Mouse (Mus musculus) MEL (cell line): Measurements from ENCODE around the gene Notch4. TPM values are rescaled to one million over a fixed set of nuclear protein-coding genes. Genes with fewer than 3 reads are reported as not detected.

ENCODE experiments used
- DNase-seq: peaks from one replicate; pipeline ENCODE4 v3.0.0; 2011; ENCODE audit warnings: low read depth, low spot score
- H3K27ac ChIP-seq: 2 replicates; pipeline ENCODE4 v1.5.1; 2012; ENCODE audit warnings: low read depth, mild to moderate bottlenecking, control low read depth, low read length, moderate library complexity; ENCODE audit not compliant: control insufficient read depth
- H3K27me3 ChIP-seq, 2 experiments: fragments of 150-350 bp in 1 of 2; sonication (generic) in 1 of 2; 2 replicates each; pipeline ENCODE4 v1.6.1; 2012; ENCODE audit warnings: low read length in 2 of 2, mild to moderate bottlenecking in 2 of 2, improper control_type of control experiment in 1 of 2, moderate library complexity in 1 of 2; ENCODE audit not compliant: insufficient read depth in 2 of 2, control insufficient read depth in 1 of 2
- H3K36me3 ChIP-seq, 2 experiments: 2 replicates each; pipeline ENCODE4 v1.6.1; 2012 to 2014; ENCODE audit warnings: low read length in 2 of 2, improper control_type of control experiment in 1 of 2, inconsistent platforms in 1 of 2, mild to moderate bottlenecking in 1 of 2; ENCODE audit not compliant: insufficient read depth in 2 of 2, control insufficient read depth in 1 of 2
- H3K4me1 ChIP-seq, 2 experiments: fragments of 150-350 bp in 1 of 2; sonication (generic) in 1 of 2; 2 replicates each; pipeline ENCODE4 v1.6.1; 2012; ENCODE audit warnings: low read length in 2 of 2, improper control_type of control experiment in 1 of 2, mild to moderate bottlenecking in 1 of 2; ENCODE audit not compliant: insufficient read depth in 2 of 2, control insufficient read depth in 1 of 2
- H3K4me3 ChIP-seq, 2 experiments: fragments of 150-350 bp in 1 of 2; sonication (generic) in 1 of 2; 2 replicates each; pipeline ENCODE4 v1.5.1; 2012; ENCODE audit warnings: low read depth in 2 of 2, low read length in 2 of 2, mild to moderate bottlenecking in 2 of 2, moderate library complexity in 2 of 2, control low read depth in 1 of 2, improper control_type of control experiment in 1 of 2; ENCODE audit not compliant: control insufficient read depth in 1 of 2, insufficient read depth in 1 of 2
- H3K79me2 ChIP-seq: 2 replicates; pipeline ENCODE4 v1.6.1; 2012; ENCODE audit warnings: mild to moderate bottlenecking, low read length, moderate library complexity; ENCODE audit not compliant: control insufficient read depth, poor library complexity, insufficient read depth
- H3K9ac ChIP-seq: 2 replicates; pipeline ENCODE4 v1.6.1; 2012; ENCODE audit warnings: low read depth, mild to moderate bottlenecking, control low read depth, low read length, moderate library complexity; ENCODE audit not compliant: control insufficient read depth, poor library complexity, severe bottlenecking
- H3K9me3 ChIP-seq: fragments of 150-350 bp; sonication (generic); replicated peaks from 2 replicates; pipeline ENCODE4 v1.6.1; 2012; ENCODE audit warnings: mild to moderate bottlenecking, low read length, improper control_type of control experiment, moderate library complexity; ENCODE audit not compliant: insufficient read depth
- CHD1 ChIP-seq: IDR thresholded peaks from 2 replicates; pipeline ENCODE4 v1.6.1; 2012; ENCODE audit warnings: low read depth, mild to moderate bottlenecking, inconsistent platforms, low read length, improper control_type of control experiment
- CHD2 ChIP-seq: IDR thresholded peaks from 2 replicates; pipeline ENCODE4 v1.6.1; 2011; ENCODE audit warnings: low read length, improper control_type of control experiment
- CTCF ChIP-seq, 3 experiments: IDR thresholded peaks in 2 of 3; conservative IDR thresholded peaks in 1 of 3; 2 replicates each; pipeline ENCODE4 v1.5.1; 2011 to 2012; ENCODE audit warnings: low read length in 3 of 3, low read depth in 2 of 3, mild to moderate bottlenecking in 2 of 3, improper control_type of control experiment in 1 of 3, inconsistent platforms in 1 of 3, mixed read lengths in 1 of 3, moderate library complexity in 1 of 3; ENCODE audit not compliant: control insufficient read depth in 1 of 3, insufficient read depth in 1 of 3, poor library complexity in 1 of 3, severe bottlenecking in 1 of 3
- ELF1 ChIP-seq: IDR thresholded peaks from 2 replicates; pipeline ENCODE4 v1.6.1; 2014; ENCODE audit warnings: low read depth, mild to moderate bottlenecking, inconsistent platforms, low read length, improper control_type of control experiment, moderate library complexity
- ETS1 ChIP-seq: IDR thresholded peaks from 2 replicates; pipeline ENCODE4 v1.6.1; 2012; ENCODE audit warnings: low read depth, mild to moderate bottlenecking, inconsistent platforms, low read length, improper control_type of control experiment, moderate library complexity
- GABPA ChIP-seq: IDR thresholded peaks from 2 replicates; pipeline ENCODE4 v1.6.1; 2012; ENCODE audit warnings: low read depth, mild to moderate bottlenecking, inconsistent platforms, low read length, improper control_type of control experiment, moderate library complexity
- JUND ChIP-seq: IDR thresholded peaks from 2 replicates; pipeline ENCODE4 v1.6.1; 2011; ENCODE audit warnings: low read depth, mild to moderate bottlenecking, improper control_type of control experiment, low read length
- KAT2A ChIP-seq: conservative IDR thresholded peaks from 2 replicates; pipeline ENCODE4 v1.6.1; 2012; ENCODE audit warnings: low read depth, low read length, improper control_type of control experiment, inconsistent platforms
- MAFK ChIP-seq: IDR thresholded peaks from 2 replicates; pipeline ENCODE4 v1.6.1; 2011; ENCODE audit warnings: low read depth, mild to moderate bottlenecking, low read length, improper control_type of control experiment, borderline replicate concordance
- MAX ChIP-seq: IDR thresholded peaks from 2 replicates; pipeline ENCODE4 v1.6.1; 2011; ENCODE audit warnings: low read length, improper control_type of control experiment
- MAZ ChIP-seq: IDR thresholded peaks from 2 replicates; pipeline ENCODE4 v1.6.1; 2012; ENCODE audit warnings: low read depth, mild to moderate bottlenecking, inconsistent platforms, low read length, improper control_type of control experiment
- MEF2A ChIP-seq: IDR thresholded peaks from 2 replicates; pipeline ENCODE4 v1.6.1; 2014; ENCODE audit warnings: low read depth, mild to moderate bottlenecking, inconsistent platforms, low read length, improper control_type of control experiment; ENCODE audit not compliant: poor library complexity, insufficient replicate concordance, severe bottlenecking; ENCODE audit errors: extremely low read depth
- MXI1 ChIP-seq: IDR thresholded peaks from 2 replicates; pipeline ENCODE4 v1.6.1; 2011; ENCODE audit warnings: mild to moderate bottlenecking, low read depth, low read length, improper control_type of control experiment
- MYB ChIP-seq: IDR thresholded peaks from 2 replicates; pipeline ENCODE4 v1.6.1; 2011; ENCODE audit warnings: mild to moderate bottlenecking, low read depth, low read length, improper control_type of control experiment
- MYC ChIP-seq: IDR thresholded peaks from 2 replicates; pipeline ENCODE4 v1.6.1; 2011; ENCODE audit warnings: low read depth, mild to moderate bottlenecking, low read length, improper control_type of control experiment, moderate library complexity
- NELFE ChIP-seq: IDR thresholded peaks from 2 replicates; pipeline ENCODE4 v1.6.1; 2011; ENCODE audit warnings: low read depth, low read length, improper control_type of control experiment
- NRF1 ChIP-seq: IDR thresholded peaks from 2 replicates; pipeline ENCODE4 v1.6.1; 2014; ENCODE audit warnings: low read depth, mild to moderate bottlenecking, inconsistent platforms, low read length, improper control_type of control experiment, moderate library complexity; ENCODE audit not compliant: poor library complexity, insufficient read depth, severe bottlenecking
- POLR2AphosphoS2 ChIP-seq: IDR thresholded peaks from 2 replicates; pipeline ENCODE4 v1.6.1; 2011; ENCODE audit warnings: low read length, improper control_type of control experiment
- POLR2AphosphoS5 ChIP-seq: IDR thresholded peaks from 2 replicates; pipeline ENCODE4 v1.6.1; 2012; ENCODE audit warnings: low read depth, borderline replicate concordance, mild to moderate bottlenecking, inconsistent platforms, low read length, moderate library complexity, mixed read lengths
- RAD21 ChIP-seq: IDR thresholded peaks from 2 replicates; pipeline ENCODE4 v1.6.1; 2011; ENCODE audit warnings: mild to moderate bottlenecking, low read depth, low read length, improper control_type of control experiment
- RCOR1 ChIP-seq: IDR thresholded peaks from 2 replicates; pipeline ENCODE4 v1.6.1; 2012; ENCODE audit warnings: low read depth, mild to moderate bottlenecking, inconsistent platforms, low read length, improper control_type of control experiment
- SIN3A ChIP-seq: IDR thresholded peaks from 2 replicates; pipeline ENCODE4 v1.6.1; 2012; ENCODE audit warnings: low read length, improper control_type of control experiment, inconsistent platforms
- SMC3 ChIP-seq: IDR thresholded peaks from 2 replicates; pipeline ENCODE4 v1.6.1; 2011; ENCODE audit warnings: low read depth, low read length, improper control_type of control experiment
- TBP ChIP-seq: IDR thresholded peaks from 2 replicates; pipeline ENCODE4 v1.8.0; 2011; ENCODE audit warnings: low read depth, low read length, improper control_type of control experiment
- TCF12 ChIP-seq: IDR thresholded peaks from 2 replicates; pipeline ENCODE4 v1.6.1; 2014; ENCODE audit warnings: low read depth, mild to moderate bottlenecking, inconsistent platforms, low read length, improper control_type of control experiment, moderate library complexity
- UBTF ChIP-seq: IDR thresholded peaks from 2 replicates; pipeline ENCODE4 v1.6.1; 2012; ENCODE audit warnings: low read depth, mild to moderate bottlenecking, inconsistent platforms, low read length, improper control_type of control experiment, moderate library complexity, borderline replicate concordance; ENCODE audit not compliant: insufficient read depth
- USF1 ChIP-seq: IDR thresholded peaks from 2 replicates; pipeline ENCODE4 v1.6.1; 2014; ENCODE audit warnings: low read depth, mild to moderate bottlenecking, inconsistent platforms, low read length, improper control_type of control experiment, moderate library complexity
- USF2 ChIP-seq, 2 experiments: IDR thresholded peaks; 2 replicates each; pipeline ENCODE4 v1.6.1; 2011 to 2012; ENCODE audit warnings: improper control_type of control experiment in 2 of 2, low read length in 2 of 2, borderline replicate concordance in 1 of 2, inconsistent platforms in 1 of 2, low read depth in 1 of 2, mild to moderate bottlenecking in 1 of 2; ENCODE audit not compliant: insufficient read depth in 1 of 2
- ZKSCAN1 ChIP-seq: IDR thresholded peaks from 2 replicates; pipeline ENCODE4 v1.6.1; 2012; ENCODE audit warnings: low read depth, mild to moderate bottlenecking, inconsistent platforms, low read length, improper control_type of control experiment, moderate library complexity
- ZMIZ1 ChIP-seq: IDR thresholded peaks from 2 replicates; pipeline ENCODE4 v1.6.1; 2012; ENCODE audit warnings: low read depth, mild to moderate bottlenecking, inconsistent platforms, low read length, improper control_type of control experiment, moderate library complexity
- ZNF384 ChIP-seq: IDR thresholded peaks from 2 replicates; pipeline ENCODE4 v1.6.1; 2012; ENCODE audit warnings: low read depth, mild to moderate bottlenecking, inconsistent platforms, low read length, improper control_type of control experiment
- polyA plus RNA-seq, 2 experiments: library from polyadenylated mRNA; stranded (reverse) in 1 of 2; unstranded in 1 of 2; fragments of >175 nt in 1 of 2; fragments of >200 nt in 1 of 2; gene quantifications; 2 replicates each; pipeline versions ENCODE4 v1.2.1 to v1.2.4; 2012; ENCODE audit warnings: low replicate concordance in 2 of 2, low read depth in 1 of 2; ENCODE audit not compliant: insufficient read length in 2 of 2, insufficient read depth in 1 of 2, missing spikeins in 1 of 2
- total RNA-seq: library from RNA; depleted of rRNA; stranded (reverse); fragments of 300-350 nt; gene quantifications from 2 replicates; pipeline ENCODE4 v1.2.3, GENCODE M21; 2012; rRNA removed

Gene Notch4
- 0.10 and 0.15 TPM in 2 replicates for total RNA-seq
- 10 to 100 TPM in 1 of 2 experiments, under 1 TPM in 1; 0.33 to 21.9 TPM for polyA plus RNA-seq

DNA sequence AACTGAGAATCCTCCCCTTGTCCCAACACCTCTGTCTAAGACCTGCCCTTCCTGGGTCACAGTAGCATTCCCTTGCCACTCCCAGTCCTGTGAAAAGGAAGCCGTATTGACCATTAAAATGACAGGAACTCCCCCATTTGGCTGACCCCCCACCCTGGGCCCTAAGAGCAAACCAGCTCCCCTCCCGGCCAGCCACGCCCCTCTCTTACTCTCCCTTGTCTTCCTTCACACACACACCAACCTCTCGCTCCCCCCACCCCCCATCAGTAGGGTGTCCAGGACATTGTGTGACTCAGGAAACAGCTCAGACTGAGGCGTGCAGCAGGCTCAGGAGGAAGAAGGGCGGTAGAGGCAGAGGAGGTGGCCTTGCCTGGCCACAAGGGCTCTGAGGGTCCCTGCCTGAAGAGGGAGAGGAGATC, at the start of gene Notch4:
Notch4 (plus strand) TSS at position 266 of the 419 bp plus-strand sequence.
- no peak within 1 kb of the TSS for H3K27ac ChIP-seq
- no peaks in the 10 kb centered on the region for H3K79me2 ChIP-seq
- peaks cover 0 to 4% of the 10 kb centered on the region in 2 experiments; a peak in 2 of 4 replicates for H3K27me3 ChIP-seq
- DNase-seq, result no peak
- no peak for TF ChIP-seq JUND
- no peak for TF ChIP-seq RCOR1
- no peak for TF ChIP-seq MAFK
- TF ChIP-seq MAX, result no peak
- no peak for TF ChIP-seq USF1
- TF ChIP-seq NRF1, result no peak
- no peak for TF ChIP-seq CTCF (IDR thresholded peaks at IDR 0.05 in 2 of 3, conservative IDR thresholded peaks at IDR 0.05 in 1 of 3; ENCODE audit: control insufficient read depth in 1 of 3, insufficient read depth in 1 of 3, low read depth in 2 of 3, low read length in 3 of 3, poor library complexity in 1 of 3, severe bottlenecking in 1 of 3)
- TF ChIP-seq CHD1, result no peak
- no peak for TF ChIP-seq NELFE
- TF ChIP-seq ZMIZ1, result no peak
- no peak for TF ChIP-seq ZNF384
- TF ChIP-seq TBP, result no peak
- TF ChIP-seq GABPA, result no peak
- TF ChIP-seq MEF2A, result no peak
- TF ChIP-seq POLR2AphosphoS2, result no peak
- TF ChIP-seq ZKSCAN1, result no peak
- no peak for TF ChIP-seq KAT2A
- no peak for TF ChIP-seq UBTF
- TF ChIP-seq ETS1, result no peak
- TF ChIP-seq MAZ, result no peak
- peaks cover 7 to 18% of the 10 kb centered on the region in 2 experiments for H3K4me1 ChIP-seq
- H3K9me3 ChIP-seq, result no peaks in the 10 kb centered on the region
- H3K36me3 ChIP-seq, result peaks cover 0 to 10% of the 10 kb centered on the region in 2 experiments; a peak in 2 of 4 replicates
- H3K4me3 ChIP-seq, result no peak within 1 kb of the TSS
- H3K9ac ChIP-seq, result no peak within 1 kb of the TSS

DNA sequence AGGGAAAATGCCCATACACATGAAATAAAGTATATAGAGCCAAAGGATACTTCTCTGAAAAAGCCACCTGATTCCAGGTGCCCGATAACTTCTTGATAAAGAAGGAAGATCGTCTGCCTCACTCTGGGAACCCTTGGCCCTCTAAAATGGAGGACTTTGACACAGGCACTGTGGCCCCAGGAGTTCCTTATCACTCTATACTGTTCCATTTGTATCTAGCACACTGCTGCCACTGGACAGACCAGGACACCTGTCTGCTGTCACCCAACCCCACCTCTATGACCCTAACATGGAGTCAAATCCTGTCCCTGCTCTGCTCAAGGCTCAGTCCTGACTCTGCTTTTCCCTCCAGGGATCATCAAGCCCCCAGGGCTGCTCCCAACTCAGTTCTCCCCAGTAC, 47.6 kb upstream of the Notch4 start:
- Histone ChIP-seq H3K36me3 (no peaks in the 10 kb centered on the region), H3K9ac (no peak overlapping the region), H3K79me2 (no peaks in the 10 kb centered on the region), H3K4me1 (no peaks in the 10 kb centered on the region), H3K27ac (no peak overlapping the region), H3K27me3 (no peaks in the 10 kb centered on the region), H3K4me3 (no peak overlapping the region), H3K9me3 (no peaks in the 10 kb centered on the region)
- no peak for DNase-seq
- TF ChIP-seq SIN3A (no peak), CTCF (IDR thresholded peaks at IDR 0.05 in 2 of 3, conservative IDR thresholded peaks at IDR 0.05 in 1 of 3; ENCODE audit: control insufficient read depth in 1 of 3, insufficient read depth in 1 of 3, low read depth in 2 of 3, low read length in 3 of 3, poor library complexity in 1 of 3, severe bottlenecking in 1 of 3) (no peak), MXI1 (no peak), MAX (no peak), POLR2AphosphoS2 (no peak), SMC3 (no peak), CHD2 (no peak), MYC (no peak), USF2 (IDR thresholded peaks at IDR 0.05; ENCODE audit: borderline replicate concordance in 1 of 2, insufficient read depth in 1 of 2, low read depth in 1 of 2, low read length in 2 of 2) (no peak), MYB (no peak), POLR2AphosphoS5 (no peak), CHD1 (no peak), TCF12 (no peak), NELFE (no peak), ELF1 (no peak), TBP (no peak), ETS1 (no peak), ZMIZ1 (no peak), USF1 (no peak), RAD21 (no peak)
